Mouse (Mus musculus) MEL (cell line): ENCODE data around the gene Syt17. TPM values are rescaled to one million over a fixed set of nuclear protein-coding genes. Genes with fewer than 3 reads are reported as not detected.
"Not testable (repeated sequence)": the region's sequence is repeated elsewhere in the genome, so short reads cannot be mapped to it uniquely, and the experiment has no call there.

Experiments
- DNase-seq: peaks from one replicate; pipeline ENCODE4 v3.0.0; 2011; ENCODE audit warnings: low read depth, low spot score
- H3K27ac ChIP-seq: 2 replicates; pipeline ENCODE4 v1.5.1; 2012; ENCODE audit warnings: low read depth, mild to moderate bottlenecking, control low read depth, low read length, moderate library complexity; ENCODE audit not compliant: control insufficient read depth
- H3K27me3 ChIP-seq, 2 experiments: fragments of 150-350 bp in 1 of 2; sonication (generic) in 1 of 2; 2 replicates each; pipeline ENCODE4 v1.6.1; 2012; ENCODE audit warnings: low read length in 2 of 2, mild to moderate bottlenecking in 2 of 2, improper control_type of control experiment in 1 of 2, moderate library complexity in 1 of 2; ENCODE audit not compliant: insufficient read depth in 2 of 2, control insufficient read depth in 1 of 2
- H3K36me3 ChIP-seq, 2 experiments: 2 replicates each; pipeline ENCODE4 v1.6.1; 2012 to 2014; ENCODE audit warnings: low read length in 2 of 2, improper control_type of control experiment in 1 of 2, inconsistent platforms in 1 of 2, mild to moderate bottlenecking in 1 of 2; ENCODE audit not compliant: insufficient read depth in 2 of 2, control insufficient read depth in 1 of 2
- H3K4me1 ChIP-seq, 2 experiments: fragments of 150-350 bp in 1 of 2; sonication (generic) in 1 of 2; 2 replicates each; pipeline ENCODE4 v1.6.1; 2012; ENCODE audit warnings: low read length in 2 of 2, improper control_type of control experiment in 1 of 2, mild to moderate bottlenecking in 1 of 2; ENCODE audit not compliant: insufficient read depth in 2 of 2, control insufficient read depth in 1 of 2
- H3K4me3 ChIP-seq, 2 experiments: fragments of 150-350 bp in 1 of 2; sonication (generic) in 1 of 2; 2 replicates each; pipeline ENCODE4 v1.5.1; 2012; ENCODE audit warnings: low read depth in 2 of 2, low read length in 2 of 2, mild to moderate bottlenecking in 2 of 2, moderate library complexity in 2 of 2, control low read depth in 1 of 2, improper control_type of control experiment in 1 of 2; ENCODE audit not compliant: control insufficient read depth in 1 of 2, insufficient read depth in 1 of 2
- H3K79me2 ChIP-seq: 2 replicates; pipeline ENCODE4 v1.6.1; 2012; ENCODE audit warnings: mild to moderate bottlenecking, low read length, moderate library complexity; ENCODE audit not compliant: control insufficient read depth, poor library complexity, insufficient read depth
- H3K9ac ChIP-seq: 2 replicates; pipeline ENCODE4 v1.6.1; 2012; ENCODE audit warnings: low read depth, mild to moderate bottlenecking, control low read depth, low read length, moderate library complexity; ENCODE audit not compliant: control insufficient read depth, poor library complexity, severe bottlenecking
- H3K9me3 ChIP-seq: fragments of 150-350 bp; sonication (generic); replicated peaks from 2 replicates; pipeline ENCODE4 v1.6.1; 2012; ENCODE audit warnings: mild to moderate bottlenecking, low read length, improper control_type of control experiment, moderate library complexity; ENCODE audit not compliant: insufficient read depth
- CHD1 ChIP-seq: IDR thresholded peaks from 2 replicates; pipeline ENCODE4 v1.6.1; 2012; ENCODE audit warnings: low read depth, mild to moderate bottlenecking, inconsistent platforms, low read length, improper control_type of control experiment
- ETS1 ChIP-seq: IDR thresholded peaks from 2 replicates; pipeline ENCODE4 v1.6.1; 2012; ENCODE audit warnings: low read depth, mild to moderate bottlenecking, inconsistent platforms, low read length, improper control_type of control experiment, moderate library complexity
- JUND ChIP-seq: IDR thresholded peaks from 2 replicates; pipeline ENCODE4 v1.6.1; 2011; ENCODE audit warnings: low read depth, mild to moderate bottlenecking, improper control_type of control experiment, low read length
- MAX ChIP-seq: IDR thresholded peaks from 2 replicates; pipeline ENCODE4 v1.6.1; 2011; ENCODE audit warnings: low read length, improper control_type of control experiment
- MEF2A ChIP-seq: IDR thresholded peaks from 2 replicates; pipeline ENCODE4 v1.6.1; 2014; ENCODE audit warnings: low read depth, mild to moderate bottlenecking, inconsistent platforms, low read length, improper control_type of control experiment; ENCODE audit not compliant: poor library complexity, insufficient replicate concordance, severe bottlenecking; ENCODE audit errors: extremely low read depth
- MXI1 ChIP-seq: IDR thresholded peaks from 2 replicates; pipeline ENCODE4 v1.6.1; 2011; ENCODE audit warnings: mild to moderate bottlenecking, low read depth, low read length, improper control_type of control experiment
- POLR2AphosphoS2 ChIP-seq: IDR thresholded peaks from 2 replicates; pipeline ENCODE4 v1.6.1; 2011; ENCODE audit warnings: low read length, improper control_type of control experiment
- POLR2AphosphoS5 ChIP-seq: IDR thresholded peaks from 2 replicates; pipeline ENCODE4 v1.6.1; 2012; ENCODE audit warnings: low read depth, borderline replicate concordance, mild to moderate bottlenecking, inconsistent platforms, low read length, moderate library complexity, mixed read lengths
- RAD21 ChIP-seq: IDR thresholded peaks from 2 replicates; pipeline ENCODE4 v1.6.1; 2011; ENCODE audit warnings: mild to moderate bottlenecking, low read depth, low read length, improper control_type of control experiment
- TBP ChIP-seq: IDR thresholded peaks from 2 replicates; pipeline ENCODE4 v1.8.0; 2011; ENCODE audit warnings: low read depth, low read length, improper control_type of control experiment
- TCF12 ChIP-seq: IDR thresholded peaks from 2 replicates; pipeline ENCODE4 v1.6.1; 2014; ENCODE audit warnings: low read depth, mild to moderate bottlenecking, inconsistent platforms, low read length, improper control_type of control experiment, moderate library complexity
- ZC3H11A ChIP-seq: IDR thresholded peaks from 2 replicates; pipeline ENCODE4 v1.6.1; 2012; ENCODE audit warnings: low read depth, mild to moderate bottlenecking, inconsistent platforms, low read length, improper control_type of control experiment
- ZKSCAN1 ChIP-seq: IDR thresholded peaks from 2 replicates; pipeline ENCODE4 v1.6.1; 2012; ENCODE audit warnings: low read depth, mild to moderate bottlenecking, inconsistent platforms, low read length, improper control_type of control experiment, moderate library complexity
- ZMIZ1 ChIP-seq: IDR thresholded peaks from 2 replicates; pipeline ENCODE4 v1.6.1; 2012; ENCODE audit warnings: low read depth, mild to moderate bottlenecking, inconsistent platforms, low read length, improper control_type of control experiment, moderate library complexity
- polyA plus RNA-seq, 2 experiments: library from polyadenylated mRNA; stranded (reverse) in 1 of 2; unstranded in 1 of 2; fragments of >175 nt in 1 of 2; fragments of >200 nt in 1 of 2; gene quantifications; 2 replicates each; pipeline versions ENCODE4 v1.2.1 to v1.2.4; 2012; ENCODE audit warnings: low replicate concordance in 2 of 2, low read depth in 1 of 2; ENCODE audit not compliant: insufficient read length in 2 of 2, insufficient read depth in 1 of 2, missing spikeins in 1 of 2
- total RNA-seq: library from RNA; depleted of rRNA; stranded (reverse); fragments of 300-350 nt; gene quantifications from 2 replicates; pipeline ENCODE4 v1.2.3, GENCODE M21; 2012

Syt17 gene
- total and polyA plus RNA-seq, 3 experiments = not detected

- Histone ChIP-seq H3K79me2 (no peaks in the 10 kb centered on the region), H3K36me3 (no peaks in the 10 kb centered on the region), H3K9me3 (no peaks in the 10 kb centered on the region)
Measured at GRCm38 (mm10) chr7:118358977-118359376, 89.0 kb downstream of the Syt17 start.

GRCm38 (mm10) chr7:118356410-118357005 lies 91.5 kb downstream of the Syt17 start:
- not testable (repeated sequence) for H3K79me2 ChIP-seq, H3K27me3 ChIP-seq, H3K9me3 ChIP-seq, H3K4me3 ChIP-seq, H3K9ac ChIP-seq, H3K4me1 ChIP-seq, H3K36me3 ChIP-seq, H3K27ac ChIP-seq
- peak; percentile 10 for DNase-seq

More at GRCm38 (mm10) chr7:118358977-118359376, 89.0 kb downstream of the Syt17 start:
- TF ChIP-seq ZC3H11A (no peak), POLR2AphosphoS2 (no peak), JUND (no peak), MAX (no peak), TBP (no peak), TCF12 (no peak), MXI1 (no peak), MEF2A (no peak), ETS1 (no peak), RAD21 (no peak)
- H3K4me1 ChIP-seq = no peaks in the 10 kb centered on the region
- H3K27ac ChIP-seq = no peak overlapping the region
- no peak overlapping the region for H3K4me3 ChIP-seq
- H3K27me3 ChIP-seq = no peaks in the 10 kb centered on the region
- no peak overlapping the region for H3K9ac ChIP-seq
- no peak for DNase-seq

- DNase-seq = no peak
- H3K9ac ChIP-seq = no peak overlapping the region
- no peak overlapping the region for H3K4me3 ChIP-seq
- H3K9me3 ChIP-seq = no peaks in the 10 kb centered on the region
- H3K27ac ChIP-seq = no peak overlapping the region
- no peaks in the 10 kb centered on the region for H3K79me2 ChIP-seq
- H3K27me3 ChIP-seq = no peaks in the 10 kb centered on the region
- no peak for TF ChIP-seq POLR2AphosphoS5
- no peak for TF ChIP-seq MEF2A
- no peak for TF ChIP-seq ZMIZ1
- TF ChIP-seq MAX = no peak
- no peak for TF ChIP-seq CHD1
- TF ChIP-seq ZKSCAN1 = no peak
- no peak for TF ChIP-seq JUND
- H3K4me1 ChIP-seq = no peaks in the 10 kb centered on the region
- H3K36me3 ChIP-seq = no peaks in the 10 kb centered on the region
Measured at GRCm38 (mm10) chr7:118350840-118351239, 97.2 kb downstream of the Syt17 start.
